Mouse (Mus musculus): Measurements from ENCODE around the gene Insig1. TPM values are rescaled to one million over a fixed set of nuclear protein-coding genes. Genes with fewer than 3 reads are reported as not detected.
A peak's percentile ranks its signal among the peaks of the same experiment; 100 is the strongest.

The Insig1 gene
- polyA plus RNA-seq, 1 experiment: 95.8 TPM

- DNase-seq: no peak
- H3K4me3 ChIP-seq (replicated peaks; ENCODE audit: extremely low read depth, low read depth, low read length): no peak overlapping the region
- no peak for TF ChIP-seq CTCF (IDR thresholded peaks at IDR 0.05; ENCODE audit: insufficient read depth, low read length)
- TF ChIP-seq POLR2A (IDR thresholded peaks at IDR 0.05; ENCODE audit: borderline replicate concordance, extremely low read depth, low read depth, low read length): no peak
- 85% methylated on average over 2 of the region's 2 CpGs for WGBS
- no peaks in the 10 kb centered on the region for H3K4me1 ChIP-seq (ENCODE audit: control insufficient read depth, insufficient read depth, low read length)
These were observed 10.7 kb downstream of the Insig1 start for GRCm38 (mm10) chr5:28081822-28082221.

- H3K4me3 ChIP-seq (replicated peaks; ENCODE audit: extremely low read depth, low read depth, low read length): no peak overlapping the region
- TF ChIP-seq POLR2A (IDR thresholded peaks at IDR 0.05; ENCODE audit: borderline replicate concordance, extremely low read depth, low read depth, low read length) (no peak), CTCF (IDR thresholded peaks at IDR 0.05; ENCODE audit: insufficient read depth, low read length) (no peak)
- DNase-seq: no peak
- 63% methylated on average over 4 of the region's 4 CpGs for WGBS
- H3K4me1 ChIP-seq (ENCODE audit: control insufficient read depth, insufficient read depth, low read length): no peaks in the 10 kb centered on the region
These were observed 11.1 kb downstream of the Insig1 start for GRCm38 (mm10) chr5:28082312-28082711.

- WGBS: 69% methylated on average over 3 of the region's 3 CpGs
- no peaks in the 10 kb centered on the region for H3K4me1 ChIP-seq (ENCODE audit: control insufficient read depth, insufficient read depth, low read length)
- DNase-seq: no peak
- TF ChIP-seq POLR2A (IDR thresholded peaks at IDR 0.05; ENCODE audit: borderline replicate concordance, extremely low read depth, low read depth, low read length) (no peak), CTCF (IDR thresholded peaks at IDR 0.05; ENCODE audit: insufficient read depth, low read length) (no peak)
- no peak overlapping the region for H3K4me3 ChIP-seq (replicated peaks; ENCODE audit: extremely low read depth, low read depth, low read length)
These were observed 11.6 kb downstream of the Insig1 start for GRCm38 (mm10) chr5:28082796-28083195.

- DNase-seq: no peak
- WGBS: 50% methylated on average over 2 of the region's 2 CpGs
- Histone ChIP-seq H3K4me1 (ENCODE audit: control insufficient read depth, insufficient read depth, low read length) (no peaks in the 10 kb centered on the region), H3K4me3 (replicated peaks; ENCODE audit: extremely low read depth, low read depth, low read length) (no peak overlapping the region)
- no peak for TF ChIP-seq CTCF (IDR thresholded peaks at IDR 0.05; ENCODE audit: insufficient read depth, low read length)
- no peak for TF ChIP-seq POLR2A (IDR thresholded peaks at IDR 0.05; ENCODE audit: borderline replicate concordance, extremely low read depth, low read depth, low read length)
These were observed 13.6 kb downstream of the Insig1 start for GRCm38 (mm10) chr5:28084743-28085142.

- TF ChIP-seq CTCF (IDR thresholded peaks at IDR 0.05; ENCODE audit: insufficient read depth, low read length): no peak
- no peak for TF ChIP-seq POLR2A (IDR thresholded peaks at IDR 0.05; ENCODE audit: borderline replicate concordance, extremely low read depth, low read depth, low read length)
- no peaks in the 10 kb centered on the region for H3K4me1 ChIP-seq (ENCODE audit: control insufficient read depth, insufficient read depth, low read length)
- 24% methylated on average over 1 of the region's 1 CpGs for WGBS
- H3K4me3 ChIP-seq (replicated peaks; ENCODE audit: extremely low read depth, low read depth, low read length): no peak overlapping the region
- DNase-seq: no peak
These were observed 19.4 kb downstream of the Insig1 start for GRCm38 (mm10) chr5:28090547-28090946.

- DNase-seq: no peak
- H3K4me1 ChIP-seq (ENCODE audit: control insufficient read depth, insufficient read depth, low read length): no peaks in the 10 kb centered on the region
- no peak overlapping the region for H3K4me3 ChIP-seq (replicated peaks; ENCODE audit: extremely low read depth, low read depth, low read length)
- 85% methylated on average over 3 of the region's 3 CpGs for WGBS
- TF ChIP-seq POLR2A (IDR thresholded peaks at IDR 0.05; ENCODE audit: borderline replicate concordance, extremely low read depth, low read depth, low read length) (no peak), CTCF (IDR thresholded peaks at IDR 0.05; ENCODE audit: insufficient read depth, low read length) (no peak)
These were observed 21.2 kb downstream of the Insig1 start for GRCm38 (mm10) chr5:28092327-28092726.

GRCm38 (mm10) chr5:28093874-28094273 lies 22.7 kb downstream of the Insig1 start:
- H3K4me1 ChIP-seq (ENCODE audit: control insufficient read depth, insufficient read depth, low read length): no peaks in the 10 kb centered on the region
- TF ChIP-seq CTCF (IDR thresholded peaks at IDR 0.05; ENCODE audit: insufficient read depth, low read length): peak; percentile 87
- no peak for TF ChIP-seq POLR2A (IDR thresholded peaks at IDR 0.05; ENCODE audit: borderline replicate concordance, extremely low read depth, low read depth, low read length)
- peak; percentile 85 for DNase-seq
- WGBS: 16% methylated on average over 4 of the region's 4 CpGs
- no peak overlapping the region for H3K4me3 ChIP-seq (replicated peaks; ENCODE audit: extremely low read depth, low read depth, low read length)

- Histone ChIP-seq H3K4me3 (replicated peaks; ENCODE audit: extremely low read depth, low read depth, low read length) (no peak overlapping the region), H3K4me1 (ENCODE audit: control insufficient read depth, insufficient read depth, low read length) (no peaks in the 10 kb centered on the region)
- no peak for TF ChIP-seq CTCF (IDR thresholded peaks at IDR 0.05; ENCODE audit: insufficient read depth, low read length)
- TF ChIP-seq POLR2A (IDR thresholded peaks at IDR 0.05; ENCODE audit: borderline replicate concordance, extremely low read depth, low read depth, low read length): no peak
- WGBS: 80% methylated on average over 3 of the region's 3 CpGs
- DNase-seq: no peak
These were observed 23.2 kb downstream of the Insig1 start for GRCm38 (mm10) chr5:28094393-28094792.

GRCm38 (mm10) chr5:28094846-28095245 lies 23.7 kb downstream of the Insig1 start:
- WGBS: 71% methylated on average over 6 of the region's 6 CpGs
- Histone ChIP-seq H3K4me3 (replicated peaks; ENCODE audit: extremely low read depth, low read depth, low read length) (no peak overlapping the region), H3K4me1 (ENCODE audit: control insufficient read depth, insufficient read depth, low read length) (no peaks in the 10 kb centered on the region)
- TF ChIP-seq POLR2A (IDR thresholded peaks at IDR 0.05; ENCODE audit: borderline replicate concordance, extremely low read depth, low read depth, low read length) (no peak), CTCF (IDR thresholded peaks at IDR 0.05; ENCODE audit: insufficient read depth, low read length) (no peak)
- DNase-seq: no peak

GRCm38 (mm10) chr5:28095671-28096070 lies 24.5 kb downstream of the Insig1 start:
- TF ChIP-seq CTCF (IDR thresholded peaks at IDR 0.05; ENCODE audit: insufficient read depth, low read length) (no peak), POLR2A (IDR thresholded peaks at IDR 0.05; ENCODE audit: borderline replicate concordance, extremely low read depth, low read depth, low read length) (no peak)
- no peak overlapping the region for H3K4me3 ChIP-seq (replicated peaks; ENCODE audit: extremely low read depth, low read depth, low read length)
- 68% methylated on average over 2 of the region's 2 CpGs for WGBS
- DNase-seq: no peak
- no peaks in the 10 kb centered on the region for H3K4me1 ChIP-seq (ENCODE audit: control insufficient read depth, insufficient read depth, low read length)
